Mouse (Mus musculus): Measurements from ENCODE around the gene Zfand3. TPM values are rescaled to one million over a fixed set of nuclear protein-coding genes. Genes with fewer than 3 reads are reported as not detected.

Gene Zfand3
- 52.8 and 57.4 TPM in 2 replicates for polyA plus RNA-seq (2015; fragmentation: Nextera tagmentation; extraction: Ambion mirVana)

GRCm38 (mm10) chr17:30004203-30005102, at the start of gene Zfand3:
TSS of gene Zfand3 (plus strand) at chr17:30004733.
- H3K36me3 ChIP-seq (ENCODE audit: control insufficient read depth, insufficient read depth, low read length) = no peaks in the 10 kb centered on the region
- no peaks in the 10 kb centered on the region for H3K27me3 ChIP-seq (ENCODE audit: control insufficient read depth, insufficient read depth, low read depth, low read length)
- peak within 1 kb of the TSS; percentile 89 for H3K4me2 ChIP-seq (ENCODE audit: low read depth, low read length)
- ATAC-seq (ENCODE audit: low read depth) = peak; percentile 95
- H3K9me3 ChIP-seq (ENCODE audit: control insufficient read depth, low read length) = no peaks in the 10 kb centered on the region
- peak within 1 kb of the TSS; percentile 100 for H3K27ac ChIP-seq (ENCODE audit: low read length)
- WGBS = under 1% methylated on average over 74 of the region's 93 CpGs
- H3K4me3 ChIP-seq (ENCODE audit: low read length) = peak within 1 kb of the TSS; percentile 73
- peak within 1 kb of the TSS; percentile 91 for H3K9ac ChIP-seq (ENCODE audit: low read length)
- peaks cover 29% of the 10 kb centered on the region for H3K4me1 ChIP-seq (replicated peaks; ENCODE audit: control insufficient read depth, insufficient read depth, low read length)

- no peak overlapping the region for H3K9ac ChIP-seq (ENCODE audit: low read length)
- H3K4me2 ChIP-seq (ENCODE audit: low read depth, low read length) = no peak overlapping the region
- H3K27ac ChIP-seq (ENCODE audit: low read length) = no peak overlapping the region
- no peak overlapping the region for H3K4me3 ChIP-seq (ENCODE audit: low read length)
- H3K36me3 ChIP-seq (ENCODE audit: control insufficient read depth, insufficient read depth, low read length) = no peaks in the 10 kb centered on the region
- peaks cover 2% of the 10 kb centered on the region for H3K9me3 ChIP-seq (ENCODE audit: control insufficient read depth, low read length)
- ATAC-seq (ENCODE audit: low read depth) = no peak
- H3K4me1 ChIP-seq (replicated peaks; ENCODE audit: control insufficient read depth, insufficient read depth, low read length) = 0 out of 2 replicates have a peak, but pooled peaks cover under 1% of the 10 kb centered on the region
- 62% methylated on average over 8 of the region's 8 CpGs for WGBS
- H3K27me3 ChIP-seq (ENCODE audit: control insufficient read depth, insufficient read depth, low read depth, low read length) = no peaks in the 10 kb centered on the region
Measured at GRCm38 (mm10) chr17:29955880-29956279, 48.7 kb upstream of the Zfand3 start.

- Histone ChIP-seq H3K4me2 (ENCODE audit: low read depth, low read length) (peak overlapping the region; percentile 45), H3K27me3 (ENCODE audit: control insufficient read depth, insufficient read depth, low read depth, low read length) (peaks cover 11% of the 10 kb centered on the region), H3K9me3 (ENCODE audit: control insufficient read depth, low read length) (peaks cover 2% of the 10 kb centered on the region), H3K4me1 (replicated peaks; ENCODE audit: control insufficient read depth, insufficient read depth, low read length) (peaks cover 8% of the 10 kb centered on the region; the same call in 1 of the 2 replicates), H3K36me3 (ENCODE audit: control insufficient read depth, insufficient read depth, low read length) (no peaks in the 10 kb centered on the region), H3K27ac (ENCODE audit: low read length) (no peak overlapping the region), H3K9ac (ENCODE audit: low read length) (peak overlapping the region; percentile 52), H3K4me3 (ENCODE audit: low read length) (peak overlapping the region; percentile 31)
- WGBS = 9% methylated on average over 11 of the region's 11 CpGs
- peak; percentile 41; the same call in 1 of the 2 replicates for ATAC-seq (ENCODE audit: low read depth)
Measured at GRCm38 (mm10) chr17:29963730-29964259, 40.7 kb upstream of the Zfand3 start.

GRCm38 (mm10) chr17:29965506-29965905, 39.0 kb upstream of the Zfand3 start:
- peaks cover 11% of the 10 kb centered on the region for H3K27me3 ChIP-seq (ENCODE audit: control insufficient read depth, insufficient read depth, low read depth, low read length)
- H3K27ac ChIP-seq (ENCODE audit: low read length) = no peak overlapping the region
- no peak overlapping the region for H3K4me3 ChIP-seq (ENCODE audit: low read length)
- H3K4me1 ChIP-seq (replicated peaks; ENCODE audit: control insufficient read depth, insufficient read depth, low read length) = peaks cover 8% of the 10 kb centered on the region; the same call in 1 of the 2 replicates
- H3K4me2 ChIP-seq (ENCODE audit: low read depth, low read length) = no peak overlapping the region
- 39% methylated on average over 5 of the region's 5 CpGs for WGBS
- H3K36me3 ChIP-seq (ENCODE audit: control insufficient read depth, insufficient read depth, low read length) = no peaks in the 10 kb centered on the region
- no peak overlapping the region for H3K9ac ChIP-seq (ENCODE audit: low read length)
- no peak for ATAC-seq (ENCODE audit: low read depth)
- H3K9me3 ChIP-seq (ENCODE audit: control insufficient read depth, low read length) = no peaks in the 10 kb centered on the region

GRCm38 (mm10) chr17:29970037-29970555, 34.4 kb upstream of the Zfand3 start, which contains the start of gene Mdga1:
TSS of gene Mdga1 (minus strand) at chr17:29970087.
- Histone ChIP-seq H3K36me3 (ENCODE audit: control insufficient read depth, insufficient read depth, low read length) (no peaks in the 10 kb centered on the region), H3K9ac (ENCODE audit: low read length) (no peak within 1 kb of the TSS), H3K4me1 (replicated peaks; ENCODE audit: control insufficient read depth, insufficient read depth, low read length) (no peaks in the 10 kb centered on the region), H3K4me2 (ENCODE audit: low read depth, low read length) (no peak within 1 kb of the TSS), H3K9me3 (ENCODE audit: control insufficient read depth, low read length) (no peaks in the 10 kb centered on the region), H3K4me3 (ENCODE audit: low read length) (no peak within 1 kb of the TSS), H3K27ac (ENCODE audit: low read length) (no peak within 1 kb of the TSS), H3K27me3 (ENCODE audit: control insufficient read depth, insufficient read depth, low read depth, low read length) (no peaks in the 10 kb centered on the region)
- ATAC-seq (ENCODE audit: low read depth) = no peak
- WGBS = 63% methylated on average over 7 of the region's 7 CpGs

- no peak overlapping the region for H3K4me2 ChIP-seq (ENCODE audit: low read depth, low read length)
- no peak overlapping the region for H3K4me3 ChIP-seq (ENCODE audit: low read length)
- no peaks in the 10 kb centered on the region for H3K4me1 ChIP-seq (replicated peaks; ENCODE audit: control insufficient read depth, insufficient read depth, low read length)
- no peak for ATAC-seq (ENCODE audit: low read depth)
- 40% methylated on average over 15 of the region's 15 CpGs for WGBS
- no peaks in the 10 kb centered on the region for H3K9me3 ChIP-seq (ENCODE audit: control insufficient read depth, low read length)
- no peaks in the 10 kb centered on the region for H3K27me3 ChIP-seq (ENCODE audit: control insufficient read depth, insufficient read depth, low read depth, low read length)
- no peak overlapping the region for H3K27ac ChIP-seq (ENCODE audit: low read length)
- H3K36me3 ChIP-seq (ENCODE audit: control insufficient read depth, insufficient read depth, low read length) = no peaks in the 10 kb centered on the region
- H3K9ac ChIP-seq (ENCODE audit: low read length) = no peak overlapping the region
Measured at GRCm38 (mm10) chr17:29971761-29972432, 32.6 kb upstream of the Zfand3 start.

GRCm38 (mm10) chr17:29973226-29973625, 31.3 kb upstream of the Zfand3 start:
- WGBS = 84% methylated on average over 7 of the region's 7 CpGs
- no peak for ATAC-seq (ENCODE audit: low read depth)
- Histone ChIP-seq H3K4me3 (ENCODE audit: low read length) (no peak overlapping the region), H3K4me2 (ENCODE audit: low read depth, low read length) (no peak overlapping the region), H3K27me3 (ENCODE audit: control insufficient read depth, insufficient read depth, low read depth, low read length) (no peaks in the 10 kb centered on the region), H3K4me1 (replicated peaks; ENCODE audit: control insufficient read depth, insufficient read depth, low read length) (no peaks in the 10 kb centered on the region), H3K9ac (ENCODE audit: low read length) (no peak overlapping the region), H3K27ac (ENCODE audit: low read length) (no peak overlapping the region), H3K36me3 (ENCODE audit: control insufficient read depth, insufficient read depth, low read length) (no peaks in the 10 kb centered on the region), H3K9me3 (ENCODE audit: control insufficient read depth, low read length) (no peaks in the 10 kb centered on the region)

- Histone ChIP-seq H3K9ac (ENCODE audit: low read length) (no peak overlapping the region), H3K4me3 (ENCODE audit: low read length) (no peak overlapping the region), H3K27ac (ENCODE audit: low read length) (no peak overlapping the region), H3K4me1 (replicated peaks; ENCODE audit: control insufficient read depth, insufficient read depth, low read length) (no peaks in the 10 kb centered on the region), H3K9me3 (ENCODE audit: control insufficient read depth, low read length) (no peaks in the 10 kb centered on the region), H3K4me2 (ENCODE audit: low read depth, low read length) (no peak overlapping the region), H3K27me3 (ENCODE audit: control insufficient read depth, insufficient read depth, low read depth, low read length) (no peaks in the 10 kb centered on the region), H3K36me3 (ENCODE audit: control insufficient read depth, insufficient read depth, low read length) (no peaks in the 10 kb centered on the region)
- WGBS = 5% methylated on average over 8 of the region's 8 CpGs
- ATAC-seq (ENCODE audit: low read depth) = peak; percentile 87
Measured at GRCm38 (mm10) chr17:29975731-29976130, 28.8 kb upstream of the Zfand3 start.

GRCm38 (mm10) chr17:29979020-29979419, 25.5 kb upstream of the Zfand3 start:
- ATAC-seq (ENCODE audit: low read depth) = no peak
- no peaks in the 10 kb centered on the region for H3K36me3 ChIP-seq (ENCODE audit: control insufficient read depth, insufficient read depth, low read length)
- H3K4me1 ChIP-seq (replicated peaks; ENCODE audit: control insufficient read depth, insufficient read depth, low read length) = no peaks in the 10 kb centered on the region
- H3K4me2 ChIP-seq (ENCODE audit: low read depth, low read length) = no peak overlapping the region
- WGBS = 50% methylated on average over 4 of the region's 4 CpGs
- H3K27ac ChIP-seq (ENCODE audit: low read length) = no peak overlapping the region
- H3K9me3 ChIP-seq (ENCODE audit: control insufficient read depth, low read length) = 0 out of 2 replicates have a peak, but pooled peaks cover 4% of the 10 kb centered on the region
- H3K27me3 ChIP-seq (ENCODE audit: control insufficient read depth, insufficient read depth, low read depth, low read length) = no peaks in the 10 kb centered on the region
- no peak overlapping the region for H3K9ac ChIP-seq (ENCODE audit: low read length)
- no peak overlapping the region for H3K4me3 ChIP-seq (ENCODE audit: low read length)

Measured in lung, embryonic 16.5 days (tissue).